Mouse (Mus musculus): ENCODE measurements around the gene Gm10309. TPM values are rescaled to one million over a fixed set of nuclear protein-coding genes. Genes with fewer than 3 reads are reported as not detected.
A peak's percentile ranks its signal among the peaks of the same experiment; 100 is the strongest.

Gene Gm10309
- polyA plus RNA-seq, 1 experiment from 2014 or later, result 0.40 TPM

DNA sequence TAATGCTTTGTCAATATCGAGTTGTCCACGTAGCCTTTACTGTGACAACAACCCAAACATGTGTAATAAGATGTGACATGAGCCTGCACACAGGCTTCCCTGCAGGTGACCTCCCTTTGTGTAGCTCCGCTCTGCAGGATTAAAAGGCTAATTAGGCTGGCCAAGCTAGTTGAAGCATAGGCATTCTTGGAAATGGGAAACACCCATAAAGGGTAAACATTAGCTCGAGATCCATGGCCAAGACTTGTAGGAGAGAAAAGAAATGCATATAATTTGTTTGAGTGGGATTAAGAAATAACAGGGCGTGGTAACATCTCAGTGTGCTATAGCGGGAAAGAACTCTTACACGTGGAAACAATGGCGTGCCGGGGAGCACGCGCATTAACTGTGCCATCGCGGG is 39.2 kb downstream of the Gm10309 start:
- Histone ChIP-seq H3K27ac (no peak overlapping the region), H3K9me3 (no peaks in the 10 kb centered on the region), H3K27me3 (peaks cover 71% of the 10 kb centered on the region), H3K9ac (no peak overlapping the region), H3K4me3 (replicated peaks) (no peak overlapping the region), H3K4me1 (peaks cover 47% of the 10 kb centered on the region), H3K36me3 (replicated peaks) (no peaks in the 10 kb centered on the region), H3K4me2 (peak overlapping the region; percentile 38)
- ATAC-seq (ENCODE audit: low FRiP score), result no peak; the same call in 1 of the 2 replicates
- WGBS, result 10% methylated on average over 13 of the region's 13 CpGs

- H3K36me3 ChIP-seq (replicated peaks), result no peaks in the 10 kb centered on the region
- H3K27me3 ChIP-seq, result peaks cover 61% of the 10 kb centered on the region
- no peaks in the 10 kb centered on the region for H3K9me3 ChIP-seq
- no peak overlapping the region for H3K4me2 ChIP-seq
- H3K27ac ChIP-seq, result 0 out of 2 replicates have a peak overlapping the region, but pooled peaks have one; percentile 19
- WGBS, result 49% methylated on average over 16 of the region's 16 CpGs
- no peak overlapping the region for H3K9ac ChIP-seq
- no peak overlapping the region for H3K4me3 ChIP-seq (replicated peaks)
- ATAC-seq (ENCODE audit: low FRiP score), result peak; percentile 25; the same call in 1 of the 2 replicates
- H3K4me1 ChIP-seq, result peaks cover 47% of the 10 kb centered on the region
Observed at GRCm38 (mm10) chr17:86464689-86465363, 40.2 kb downstream of the Gm10309 start.

DNA sequence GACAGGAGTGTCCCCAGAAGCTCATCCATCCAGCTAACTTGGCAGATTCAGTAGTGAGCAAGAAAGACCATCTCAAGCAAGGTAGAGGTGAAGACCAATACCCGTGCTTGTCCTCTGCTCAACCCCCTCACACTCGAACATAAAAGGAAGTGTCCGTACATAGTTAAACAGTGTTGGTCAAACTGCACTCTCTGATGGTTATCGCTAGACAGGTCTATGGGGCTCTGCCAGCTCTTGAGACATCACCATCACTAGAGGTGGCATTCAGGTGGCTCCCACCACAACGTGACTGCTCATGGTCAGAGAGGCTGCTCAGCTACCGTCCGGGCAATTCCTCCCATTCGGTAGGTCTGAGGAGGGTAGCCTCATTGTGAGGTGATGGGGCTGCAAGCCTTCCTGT is 40.8 kb downstream of the Gm10309 start:
- Histone ChIP-seq H3K36me3 (replicated peaks) (no peaks in the 10 kb centered on the region), H3K9me3 (no peaks in the 10 kb centered on the region), H3K9ac (no peak overlapping the region), H3K4me2 (no peak overlapping the region), H3K4me3 (replicated peaks) (no peak overlapping the region), H3K27ac (no peak overlapping the region), H3K27me3 (peaks cover 58% of the 10 kb centered on the region), H3K4me1 (peaks cover 43% of the 10 kb centered on the region)
- WGBS, result 92% methylated on average over 8 of the region's 8 CpGs
- no peak for ATAC-seq (ENCODE audit: low FRiP score)

DNA sequence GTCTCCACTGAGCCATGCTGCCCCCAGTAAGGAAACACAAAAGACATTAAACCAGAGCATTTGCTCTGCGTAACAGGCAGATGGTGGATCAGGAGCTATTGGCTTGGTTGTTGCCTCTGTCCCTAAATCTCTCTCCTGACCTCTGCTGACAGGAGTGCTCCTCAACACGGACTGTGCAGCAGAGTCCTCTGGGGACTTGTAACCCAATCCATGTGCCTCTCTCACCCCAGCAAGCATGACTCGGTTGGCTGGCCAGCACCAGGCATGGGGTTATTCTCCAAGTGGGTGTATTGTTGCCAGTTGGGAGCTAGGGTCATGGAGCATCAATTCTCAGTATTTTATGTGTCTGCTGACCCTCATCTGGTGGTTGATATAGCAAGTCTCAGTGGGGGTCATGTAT is 41.7 kb downstream of the Gm10309 start:
- Histone ChIP-seq H3K9me3 (no peaks in the 10 kb centered on the region), H3K9ac (no peak overlapping the region), H3K27ac (no peak overlapping the region), H3K4me3 (replicated peaks) (no peak overlapping the region), H3K36me3 (replicated peaks) (no peaks in the 10 kb centered on the region), H3K27me3 (peaks cover 50% of the 10 kb centered on the region), H3K4me1 (peaks cover 36% of the 10 kb centered on the region), H3K4me2 (no peak overlapping the region)
- 75% methylated on average over 3 of the region's 3 CpGs for WGBS
- ATAC-seq (ENCODE audit: low FRiP score), result no peak

GRCm38 (mm10) chr17:86460645-86461430 is 44.2 kb downstream of the Gm10309 start:
- no peaks in the 10 kb centered on the region for H3K36me3 ChIP-seq (replicated peaks)
- no peak for ATAC-seq (ENCODE audit: low FRiP score)
- peaks cover 14% of the 10 kb centered on the region for H3K4me1 ChIP-seq
- 72% methylated on average over 17 of the region's 17 CpGs for WGBS
- H3K4me3 ChIP-seq (replicated peaks), result no peak overlapping the region
- H3K9me3 ChIP-seq, result no peaks in the 10 kb centered on the region
- no peak overlapping the region for H3K27ac ChIP-seq
- H3K4me2 ChIP-seq, result no peak overlapping the region
- H3K9ac ChIP-seq, result no peak overlapping the region
- peaks cover 32% of the 10 kb centered on the region for H3K27me3 ChIP-seq

GRCm38 (mm10) chr17:86458302-86458980 is 46.6 kb downstream of the Gm10309 start:
- no peak overlapping the region for H3K4me3 ChIP-seq (replicated peaks)
- no peaks in the 10 kb centered on the region for H3K36me3 ChIP-seq (replicated peaks)
- no peaks in the 10 kb centered on the region for H3K4me1 ChIP-seq
- H3K27me3 ChIP-seq, result peaks cover 11% of the 10 kb centered on the region
- H3K4me2 ChIP-seq, result no peak overlapping the region
- WGBS, result 84% methylated on average over 11 of the region's 11 CpGs
- no peak for ATAC-seq (ENCODE audit: low FRiP score)
- H3K9ac ChIP-seq, result no peak overlapping the region
- no peak overlapping the region for H3K27ac ChIP-seq
- no peaks in the 10 kb centered on the region for H3K9me3 ChIP-seq

DNA sequence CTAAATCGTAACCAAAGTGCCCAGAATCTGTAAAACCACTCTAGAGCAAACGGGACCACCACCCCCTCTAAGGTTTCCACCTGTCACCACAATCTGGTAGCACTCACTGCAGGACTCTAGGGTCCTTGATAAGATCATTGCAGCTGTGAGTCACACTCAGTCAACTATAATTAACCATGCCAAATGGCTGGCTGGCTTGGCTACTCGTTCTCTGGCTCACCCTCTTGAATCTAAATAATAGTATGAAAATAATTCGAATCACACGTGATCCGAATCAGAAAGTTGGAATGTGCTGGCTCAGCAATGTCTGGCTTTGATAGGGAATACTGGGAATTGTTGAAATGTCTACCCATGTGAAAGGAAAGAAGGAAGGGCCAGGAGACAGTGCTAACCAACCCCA is 48.5 kb downstream of the Gm10309 start:
- Histone ChIP-seq H3K4me3 (replicated peaks) (no peak overlapping the region), H3K27me3 (no peaks in the 10 kb centered on the region), H3K4me2 (no peak overlapping the region), H3K9me3 (no peaks in the 10 kb centered on the region), H3K9ac (no peak overlapping the region), H3K4me1 (no peaks in the 10 kb centered on the region), H3K36me3 (replicated peaks) (no peaks in the 10 kb centered on the region), H3K27ac (no peak overlapping the region)
- no peak for ATAC-seq (ENCODE audit: low FRiP score)
- 87% methylated on average over 6 of the region's 6 CpGs for WGBS

DNA sequence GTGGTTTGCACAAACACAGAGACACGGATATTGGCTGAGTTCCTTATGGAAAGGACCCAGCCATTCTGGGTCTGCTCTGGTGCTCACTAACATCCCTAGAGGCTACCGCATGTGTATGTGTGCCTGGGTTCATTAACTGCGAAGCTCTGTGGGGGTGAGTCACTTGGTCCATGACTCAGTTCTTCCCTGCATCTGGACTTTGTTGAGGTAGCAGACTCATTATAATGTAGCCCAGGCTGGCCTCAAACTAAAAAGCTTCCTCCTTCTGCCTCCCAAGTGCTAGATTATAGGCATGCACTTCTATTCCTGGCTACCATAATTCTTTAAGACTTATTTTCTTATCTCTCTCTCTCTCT is 50.7 kb downstream of the Gm10309 start:
- ATAC-seq (ENCODE audit: low FRiP score), result no peak
- H3K27ac ChIP-seq, result no peak overlapping the region
- no peaks in the 10 kb centered on the region for H3K4me1 ChIP-seq
- H3K9ac ChIP-seq, result no peak overlapping the region
- H3K9me3 ChIP-seq, result no peaks in the 10 kb centered on the region
- H3K36me3 ChIP-seq (replicated peaks), result no peaks in the 10 kb centered on the region
- H3K27me3 ChIP-seq, result no peaks in the 10 kb centered on the region
- H3K4me2 ChIP-seq, result no peak overlapping the region
- H3K4me3 ChIP-seq (replicated peaks), result no peak overlapping the region
- 91% methylated on average over 3 of the region's 3 CpGs for WGBS

DNA sequence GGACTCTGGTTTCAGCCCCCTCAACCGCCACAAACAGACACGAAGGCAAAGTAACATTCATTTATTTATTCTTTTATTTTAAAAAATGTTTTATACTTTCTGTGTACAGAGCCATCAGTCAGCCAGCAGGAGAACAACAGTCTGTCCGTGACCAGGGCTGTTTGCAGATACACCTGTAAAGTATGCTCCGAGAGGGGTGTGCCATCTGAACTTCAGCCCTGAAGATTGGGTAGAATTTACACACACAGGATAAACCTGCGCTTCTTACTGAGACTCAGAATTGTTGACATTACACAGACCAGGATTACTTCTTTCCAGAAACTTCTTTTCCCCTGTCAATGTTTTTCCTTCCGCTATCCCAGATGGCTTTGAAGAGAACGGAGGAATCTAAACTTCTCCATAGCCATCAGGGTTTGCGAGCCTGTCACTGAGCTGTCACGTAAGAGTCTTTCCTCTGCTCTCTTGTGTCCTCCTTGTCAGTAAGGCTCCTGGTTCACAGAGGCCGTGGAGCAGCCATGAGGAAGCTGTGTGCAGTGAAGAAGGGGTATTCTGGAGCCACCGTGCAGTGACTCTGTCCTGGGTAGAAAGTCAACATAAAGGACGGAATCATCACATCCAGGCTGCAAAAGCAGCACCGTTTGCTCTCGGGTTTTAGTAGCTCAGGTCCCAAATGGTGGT is 51.2 kb downstream of the Gm10309 start:
- no peak overlapping the region for H3K4me3 ChIP-seq (replicated peaks)
- no peaks in the 10 kb centered on the region for H3K36me3 ChIP-seq (replicated peaks)
- H3K9ac ChIP-seq, result no peak overlapping the region
- H3K27ac ChIP-seq, result no peak overlapping the region
- no peak for ATAC-seq (ENCODE audit: low FRiP score)
- H3K9me3 ChIP-seq, result no peaks in the 10 kb centered on the region
- no peaks in the 10 kb centered on the region for H3K27me3 ChIP-seq
- no peaks in the 10 kb centered on the region for H3K4me1 ChIP-seq
- H3K4me2 ChIP-seq, result no peak overlapping the region
- 91% methylated on average over 14 of the region's 14 CpGs for WGBS

GRCm38 (mm10) chr17:86452934-86453333 is 52.1 kb downstream of the Gm10309 start:
- Histone ChIP-seq H3K4me3 (replicated peaks) (no peak overlapping the region), H3K36me3 (replicated peaks) (no peaks in the 10 kb centered on the region), H3K9ac (no peak overlapping the region), H3K27me3 (no peaks in the 10 kb centered on the region), H3K4me1 (no peaks in the 10 kb centered on the region), H3K4me2 (no peak overlapping the region), H3K27ac (no peak overlapping the region), H3K9me3 (peaks cover 5% of the 10 kb centered on the region; the same call in 1 of the 2 replicates)
- no peak for ATAC-seq (ENCODE audit: low FRiP score)
- WGBS, result 91% methylated on average over 4 of the region's 4 CpGs
